Mouse (Mus musculus): ENCODE measurements around the gene Pdzd7. TPM values are rescaled to one million over a fixed set of nuclear protein-coding genes. Genes with fewer than 3 reads are reported as not detected.

Pdzd7 gene
- polyA plus RNA-seq, 1 experiment from 2014 or later: 0.80 TPM

DNA sequence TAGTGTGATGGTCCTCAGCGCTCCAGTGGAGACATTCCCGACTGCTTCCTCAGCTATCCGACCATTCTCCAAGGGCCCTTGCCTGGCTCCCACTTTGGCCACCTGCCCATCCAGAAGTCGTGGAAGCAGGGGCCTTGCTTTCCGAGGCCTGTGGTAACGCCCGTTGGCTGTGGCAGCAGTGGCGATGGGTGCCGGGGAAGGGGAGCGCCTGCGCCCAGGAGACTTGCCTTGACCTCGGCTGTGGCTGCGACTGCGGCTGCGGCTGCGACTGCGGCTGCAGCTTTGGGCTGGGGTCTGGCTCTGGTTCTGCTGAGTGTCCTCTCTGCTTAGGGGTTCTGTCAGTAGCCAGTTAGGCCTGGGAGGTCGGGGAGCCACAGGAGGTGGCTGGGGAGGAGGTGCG, 16.8 kb downstream of the Pdzd7 start:
- H3K36me3 ChIP-seq (ENCODE audit: insufficient read depth, low read length): peaks cover 34% of the 10 kb centered on the region
- no peak for ATAC-seq (replicated peaks; ENCODE audit: low FRiP score, low read depth)
- no peaks in the 10 kb centered on the region for H3K27me3 ChIP-seq (ENCODE audit: insufficient read depth, low read length)
- no peaks in the 10 kb centered on the region for H3K9me3 ChIP-seq (replicated peaks; ENCODE audit: low read length)
- H3K4me3 ChIP-seq (replicated peaks; ENCODE audit: low read depth, low read length): no peak overlapping the region
- peaks cover 4% of the 10 kb centered on the region; the same call in 1 of the 2 replicates for H3K4me1 ChIP-seq (replicated peaks; ENCODE audit: insufficient read depth, low read length)
- no peak for DNase-seq (ENCODE audit: low spot score)
- no peak for TF ChIP-seq CTCF (IDR thresholded peaks at IDR 0.05; ENCODE audit: low read depth)
- H3K4me2 ChIP-seq (ENCODE audit: low read length): no peak overlapping the region
- H3K27ac ChIP-seq: no peak overlapping the region
- 64% methylated on average over 19 of the region's 19 CpGs for WGBS
- no peak overlapping the region for H3K9ac ChIP-seq (ENCODE audit: low read depth, low read length)

DNA sequence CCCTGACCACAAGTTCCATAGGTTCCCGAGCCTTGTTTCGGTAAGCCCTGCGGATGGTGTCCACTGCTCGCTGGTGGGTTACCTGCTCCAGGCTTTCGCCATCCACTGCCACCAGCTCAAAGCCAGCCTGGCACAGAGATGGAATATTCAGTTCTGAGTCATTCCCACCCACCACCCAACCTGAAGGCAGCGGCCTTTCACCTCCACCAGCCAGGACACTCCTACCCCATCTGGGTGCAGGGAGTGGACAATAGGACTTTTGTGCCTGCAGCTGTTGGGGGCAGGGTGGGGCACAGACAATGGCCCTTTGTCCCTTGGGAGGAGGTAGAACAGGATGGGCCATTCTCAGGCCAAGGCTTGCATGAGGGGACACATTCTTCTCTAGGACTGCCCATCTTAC, 17.7 kb downstream of the Pdzd7 start:
- 85% methylated on average over 6 of the region's 6 CpGs for WGBS
- TF ChIP-seq CTCF (IDR thresholded peaks at IDR 0.05; ENCODE audit: low read depth): no peak
- Histone ChIP-seq H3K36me3 (ENCODE audit: insufficient read depth, low read length) (peaks cover 34% of the 10 kb centered on the region), H3K9ac (ENCODE audit: low read depth, low read length) (no peak overlapping the region), H3K27me3 (ENCODE audit: insufficient read depth, low read length) (no peaks in the 10 kb centered on the region), H3K9me3 (replicated peaks; ENCODE audit: low read length) (no peaks in the 10 kb centered on the region), H3K4me2 (ENCODE audit: low read length) (no peak overlapping the region), H3K4me3 (replicated peaks; ENCODE audit: low read depth, low read length) (no peak overlapping the region), H3K4me1 (replicated peaks; ENCODE audit: insufficient read depth, low read length) (peaks cover 4% of the 10 kb centered on the region; the same call in 1 of the 2 replicates), H3K27ac (no peak overlapping the region)
- no peak for ATAC-seq (replicated peaks; ENCODE audit: low FRiP score, low read depth)
- DNase-seq (ENCODE audit: low spot score): no peak

GRCm38 (mm10) chr19:45026958-45027670, 18.4 kb downstream of the Pdzd7 start:
- Histone ChIP-seq H3K27ac (no peak overlapping the region), H3K9me3 (replicated peaks; ENCODE audit: low read length) (no peaks in the 10 kb centered on the region), H3K36me3 (ENCODE audit: insufficient read depth, low read length) (peaks cover 39% of the 10 kb centered on the region), H3K4me2 (ENCODE audit: low read length) (no peak overlapping the region), H3K4me1 (replicated peaks; ENCODE audit: insufficient read depth, low read length) (peaks cover 4% of the 10 kb centered on the region; the same call in 1 of the 2 replicates), H3K4me3 (replicated peaks; ENCODE audit: low read depth, low read length) (no peak overlapping the region), H3K9ac (ENCODE audit: low read depth, low read length) (no peak overlapping the region), H3K27me3 (ENCODE audit: insufficient read depth, low read length) (no peaks in the 10 kb centered on the region)
- TF ChIP-seq CTCF (IDR thresholded peaks at IDR 0.05; ENCODE audit: low read depth): no peak
- DNase-seq (ENCODE audit: low spot score) (no peak), ATAC-seq (replicated peaks; ENCODE audit: low FRiP score, low read depth) (no peak)
- WGBS: 66% methylated on average over 6 of the region's 6 CpGs

DNA sequence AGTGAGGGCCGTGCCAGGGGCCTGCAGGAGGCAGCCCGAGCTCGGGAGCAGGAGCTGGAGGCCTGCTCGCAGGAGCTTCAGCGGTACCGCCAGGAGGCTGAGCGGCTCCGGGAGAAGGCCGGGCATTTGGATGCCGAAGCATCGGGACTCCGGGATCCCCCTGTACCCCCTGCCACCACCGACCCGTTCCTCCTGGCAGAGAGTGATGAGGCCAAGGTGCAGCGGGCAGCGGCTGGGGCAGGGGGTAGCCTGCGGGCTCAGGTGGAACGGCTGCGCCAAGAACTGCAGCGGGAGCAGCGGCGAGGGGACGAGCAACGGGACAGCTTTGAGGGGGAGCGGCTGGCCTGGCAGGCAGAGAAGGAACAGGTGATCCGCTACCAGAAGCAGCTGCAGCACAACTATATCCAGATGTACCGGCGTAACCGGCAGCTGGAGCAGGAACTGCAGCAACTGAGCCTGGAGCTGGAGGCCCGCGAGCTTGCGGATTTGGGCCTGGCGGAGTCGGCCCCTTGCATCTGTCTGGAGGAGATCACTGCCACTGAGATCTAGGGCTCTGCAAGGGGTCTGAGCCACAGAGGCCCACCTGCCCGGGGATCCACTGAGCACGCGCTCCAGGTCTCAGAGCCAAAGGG, 19.5 kb downstream of the Pdzd7 start:
- no peak overlapping the region for H3K27ac ChIP-seq
- H3K4me1 ChIP-seq (replicated peaks; ENCODE audit: insufficient read depth, low read length): peaks cover 8% of the 10 kb centered on the region; the same call in 1 of the 2 replicates
- H3K36me3 ChIP-seq (ENCODE audit: insufficient read depth, low read length): peaks cover 49% of the 10 kb centered on the region
- no peak overlapping the region for H3K4me3 ChIP-seq (replicated peaks; ENCODE audit: low read depth, low read length)
- ATAC-seq (replicated peaks; ENCODE audit: low FRiP score, low read depth): no peak
- H3K4me2 ChIP-seq (ENCODE audit: low read length): no peak overlapping the region
- H3K9me3 ChIP-seq (replicated peaks; ENCODE audit: low read length): no peaks in the 10 kb centered on the region
- DNase-seq (ENCODE audit: low spot score): no peak
- H3K9ac ChIP-seq (ENCODE audit: low read depth, low read length): no peak overlapping the region
- no peak for TF ChIP-seq CTCF (IDR thresholded peaks at IDR 0.05; ENCODE audit: low read depth)
- 89% methylated on average over 37 of the region's 37 CpGs for WGBS
- H3K27me3 ChIP-seq (ENCODE audit: insufficient read depth, low read length): no peaks in the 10 kb centered on the region

DNA sequence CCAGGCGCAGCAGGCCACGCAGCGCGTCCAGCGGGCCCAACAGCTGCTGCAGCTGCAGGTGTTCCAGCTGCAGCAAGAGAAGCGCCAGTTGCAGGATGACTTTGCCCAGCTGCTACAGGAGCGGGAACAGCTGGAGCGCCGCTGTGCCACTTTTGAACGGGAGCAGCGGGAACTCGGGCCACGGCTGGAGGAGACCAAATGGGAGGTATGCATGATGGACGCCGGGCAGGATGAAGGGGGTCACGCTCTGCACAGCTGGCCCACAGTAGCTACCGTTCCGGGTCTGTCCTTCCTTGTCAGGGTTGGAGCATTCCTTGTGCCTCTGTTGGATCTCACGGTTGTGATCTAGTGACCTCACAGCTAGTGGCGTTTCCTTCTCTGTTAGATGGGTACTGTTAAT, 20.7 kb downstream of the Pdzd7 start:
- DNase-seq (ENCODE audit: low spot score) (no peak), ATAC-seq (replicated peaks; ENCODE audit: low FRiP score, low read depth) (no peak; the same call in 1 of the 2 replicates)
- peaks cover 49% of the 10 kb centered on the region for H3K36me3 ChIP-seq (ENCODE audit: insufficient read depth, low read length)
- 72% methylated on average over 20 of the region's 20 CpGs for WGBS
- H3K27ac ChIP-seq: no peak overlapping the region
- no peak overlapping the region for H3K4me3 ChIP-seq (replicated peaks; ENCODE audit: low read depth, low read length)
- H3K4me2 ChIP-seq (ENCODE audit: low read length): no peak overlapping the region
- H3K9ac ChIP-seq (ENCODE audit: low read depth, low read length): no peak overlapping the region
- H3K27me3 ChIP-seq (ENCODE audit: insufficient read depth, low read length): no peaks in the 10 kb centered on the region
- H3K9me3 ChIP-seq (replicated peaks; ENCODE audit: low read length): no peaks in the 10 kb centered on the region
- no peak for TF ChIP-seq CTCF (IDR thresholded peaks at IDR 0.05; ENCODE audit: low read depth)
- peaks cover 13% of the 10 kb centered on the region; the same call in 1 of the 2 replicates for H3K4me1 ChIP-seq (replicated peaks; ENCODE audit: insufficient read depth, low read length)

DNA sequence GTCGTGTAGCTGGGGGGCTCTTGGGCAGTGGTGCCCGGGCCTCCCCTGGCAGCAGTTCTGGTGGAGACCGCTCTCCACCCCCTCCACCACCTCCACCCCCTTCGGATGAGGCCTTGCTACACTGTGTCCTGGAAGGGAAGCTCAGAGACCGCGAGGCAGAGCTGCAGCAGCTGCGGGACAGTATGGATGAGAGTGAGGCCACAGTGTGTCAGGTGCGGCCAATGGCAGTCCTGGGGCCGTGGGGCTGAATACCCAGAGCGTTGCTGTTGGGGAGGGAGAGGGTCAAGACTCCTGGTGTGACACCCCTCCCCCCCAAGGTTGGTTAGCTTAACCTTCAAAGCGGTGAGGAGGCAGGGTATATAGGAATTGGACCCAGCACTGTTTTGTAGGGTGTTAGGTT, 21.5 kb downstream of the Pdzd7 start:
- Histone ChIP-seq H3K27ac (no peak overlapping the region), H3K9me3 (replicated peaks; ENCODE audit: low read length) (no peaks in the 10 kb centered on the region), H3K27me3 (ENCODE audit: insufficient read depth, low read length) (no peaks in the 10 kb centered on the region), H3K4me2 (ENCODE audit: low read length) (no peak overlapping the region), H3K9ac (ENCODE audit: low read depth, low read length) (no peak overlapping the region), H3K4me1 (replicated peaks; ENCODE audit: insufficient read depth, low read length) (peaks cover 19% of the 10 kb centered on the region), H3K36me3 (ENCODE audit: insufficient read depth, low read length) (peaks cover 48% of the 10 kb centered on the region), H3K4me3 (replicated peaks; ENCODE audit: low read depth, low read length) (no peak overlapping the region)
- no peak; the same call in 1 of the 2 replicates for ATAC-seq (replicated peaks; ENCODE audit: low FRiP score, low read depth)
- no peak for TF ChIP-seq CTCF (IDR thresholded peaks at IDR 0.05; ENCODE audit: low read depth)
- no peak for DNase-seq (ENCODE audit: low spot score)
- 76% methylated on average over 11 of the region's 11 CpGs for WGBS
